Mouse (Mus musculus): ENCODE results near the gene Gm26661.

DNA sequence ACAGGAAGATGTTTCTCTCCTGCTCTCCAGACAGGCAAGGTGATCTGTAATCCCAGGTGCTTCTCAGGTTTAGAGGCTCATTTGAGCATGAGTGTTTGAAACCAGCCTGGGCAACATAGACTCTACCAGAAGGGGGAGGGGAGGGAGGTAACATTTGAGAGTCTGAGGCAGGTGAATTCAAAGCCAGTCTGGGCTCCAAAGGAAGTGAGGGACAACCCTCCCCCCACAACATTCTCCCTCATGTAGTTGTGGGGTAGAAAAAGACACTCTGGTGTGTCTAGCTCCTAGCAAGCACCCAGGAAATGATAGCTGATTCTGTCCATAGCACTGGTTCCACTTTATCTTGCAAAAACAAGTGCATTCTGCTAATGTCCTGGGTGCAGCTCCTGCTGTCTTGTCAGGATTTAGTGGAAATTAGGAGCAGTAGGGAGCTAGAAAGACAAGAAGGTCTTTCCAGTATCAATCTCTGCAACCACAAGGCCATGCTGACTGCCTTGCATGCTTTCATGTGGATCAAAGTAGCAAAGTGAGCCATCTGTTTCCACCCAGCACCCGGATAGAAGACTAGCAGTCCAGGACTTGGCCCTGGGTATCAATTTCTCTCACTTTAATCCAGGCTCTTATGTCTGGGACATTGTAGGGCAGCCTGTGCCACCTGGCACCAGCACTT, 40.5 kb downstream of the Gm26661 start:
- no peak for TF ChIP-seq POLR2A (IDR thresholded peaks at IDR 0.05; ENCODE audit: insufficient read depth, low read depth, low read length)
- no peak for TF ChIP-seq CTCF (IDR thresholded peaks at IDR 0.05)
- TF ChIP-seq EP300 (IDR thresholded peaks at IDR 0.05; ENCODE audit: insufficient read depth, low read depth, low read length): no peak

Measured in heart, adult 2 months (tissue).